Mouse (Mus musculus) brain, embryonic 14.5 days (tissue): ENCODE data around the gene Sugct.

Experiments
- CTCF ChIP-seq: fragments of 200-500 bp; IDR thresholded peaks from 2 replicates; pipeline ENCODE4 v1.5.1; 2012; ENCODE audit warnings: inconsistent platforms, mild to moderate bottlenecking, moderate library complexity, borderline replicate concordance; ENCODE audit not compliant: insufficient read depth, insufficient read length; ENCODE audit errors: extremely low read depth
- POLR2A ChIP-seq: fragments of 200-500 bp; IDR thresholded peaks from 2 replicates; pipeline ENCODE4 v1.6.1; 2012; ENCODE audit warnings: mild to moderate bottlenecking, inconsistent platforms, borderline replicate concordance; ENCODE audit not compliant: poor library complexity, insufficient read depth, insufficient read length, severe bottlenecking; ENCODE audit errors: extremely low read depth

DNA sequence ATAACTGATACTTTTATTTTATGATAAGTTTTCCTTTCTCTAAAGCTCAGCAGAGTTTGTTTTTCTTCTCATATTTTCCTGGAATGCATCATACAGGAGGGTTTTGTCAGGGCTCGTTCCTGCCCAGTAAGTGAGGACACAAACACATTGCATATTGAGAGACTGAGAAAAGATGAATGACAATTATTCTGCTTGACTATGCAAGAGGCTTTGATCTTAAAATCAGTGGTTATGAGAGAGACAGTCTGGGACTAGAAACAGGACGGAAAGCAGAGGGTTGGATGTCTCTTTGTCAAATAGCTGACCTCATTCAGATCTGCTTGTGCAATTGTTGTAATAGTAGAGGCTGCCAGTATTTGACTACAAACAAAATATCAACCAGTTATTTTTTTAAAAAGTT lies 835.4 kb downstream of the Sugct start:
- TF ChIP-seq POLR2A (no peak), CTCF (no peak)
